Mouse (Mus musculus) ES-Bruce4 (cell line): Measurements from ENCODE around the gene Xpnpep2.

Experiments
- CTCF ChIP-seq: IDR thresholded peaks from one replicate; pipeline ENCODE4 v1.8.1; 2011; ENCODE audit warnings: low read depth, low read length
- EP300 ChIP-seq: IDR thresholded peaks from 2 replicates; pipeline ENCODE4 v1.6.1; 2011; ENCODE audit warnings: low read depth, low read length; ENCODE audit not compliant: insufficient read depth
- POLR2A ChIP-seq: IDR thresholded peaks from one replicate; pipeline ENCODE4 v1.8.1; 2011; ENCODE audit warnings: low read length; ENCODE audit not compliant: insufficient read depth

DNA sequence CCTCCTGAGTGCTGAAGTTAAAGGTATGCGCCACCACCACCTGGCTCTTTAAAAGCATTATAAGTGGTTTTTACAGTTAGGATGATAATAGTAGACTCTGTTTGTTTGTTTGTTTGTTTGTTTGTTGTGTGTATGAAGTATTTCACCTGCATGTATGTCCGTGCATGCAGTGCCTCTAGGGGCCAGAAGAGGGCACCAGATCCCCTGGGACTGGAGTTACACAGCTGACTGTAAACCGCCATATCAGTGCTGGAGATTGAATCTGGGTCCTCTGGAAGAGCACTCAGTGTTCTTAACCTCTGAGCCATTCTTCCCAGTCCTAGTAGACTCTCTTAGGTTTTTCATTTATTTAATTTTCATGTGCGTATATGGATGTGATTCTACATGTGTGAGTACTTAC is 13.9 kb upstream of the Xpnpep2 start:
- TF ChIP-seq CTCF: peak; percentile 63
- TF ChIP-seq POLR2A: no peak
- no peak for TF ChIP-seq EP300
